In the genomic region with DNA sequence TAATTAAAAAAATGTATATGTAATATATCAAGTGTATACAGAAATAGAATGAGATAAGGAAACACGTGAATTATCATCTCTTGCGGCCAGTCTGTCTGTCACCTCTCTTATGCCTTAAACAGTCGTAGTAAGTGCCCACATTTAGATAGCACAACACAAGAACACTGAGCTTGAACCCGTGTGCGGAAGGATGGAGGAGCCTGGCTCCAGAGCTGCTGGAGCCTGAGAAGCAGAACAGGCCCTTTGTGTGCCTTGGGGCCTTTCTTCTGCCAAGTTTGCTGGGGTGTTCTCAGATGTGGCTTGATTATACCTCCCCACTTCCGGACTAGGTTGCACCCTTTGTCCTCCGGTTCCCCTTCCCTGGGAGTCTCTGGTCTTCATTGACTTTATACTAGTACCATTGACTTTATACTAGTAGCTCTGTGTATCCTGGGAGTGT, we compare ENCODE assay signal across 8 mouse cellular contexts. TPM values are rescaled to one million over a fixed set of nuclear protein-coding genes. Genes with fewer than 3 reads are reported as not detected.
DNase-seq lines count a peak whose midpoint lies in the region; ATAC-seq and TF ChIP-seq lines count a peak whose summit lies in the region.

No protein-coding gene starts in this region.

- peaks cover 6% of the 10 kb centered on the region; the same call in 1 of the 2 replicates for H3K9me3 ChIP-seq in ES-Bruce4 (replicated peaks; ENCODE audit: control insufficient read depth, insufficient read depth, low read length, poor library complexity, severe bottlenecking)
- H3K9me3 ChIP-seq in liver, embryonic 13.5 days (replicated peaks), result no peaks in the 10 kb centered on the region

- no peaks in the 10 kb centered on the region for H3K27me3 ChIP-seq in ES-Bruce4 (ENCODE audit: control insufficient read depth, insufficient read depth, low read length, poor library complexity, severe bottlenecking)
- H3K27me3 ChIP-seq in liver, embryonic 13.5 days, result no peaks in the 10 kb centered on the region

- peak; percentile 83 for DNase-seq in CD4-positive helper T cell, adult 2 months (ENCODE audit: low read depth, low spot score)
- no peak for DNase-seq in liver, embryonic 13.5 days
- DNase-seq in natural killer cell, adult 2 months (ENCODE audit: low spot score in 2 of 2), result peak; percentile 61 to 64
- DNase-seq in left cerebral cortex, postnatal 25 days (ENCODE audit: low spot score in 2 of 2), result no peak
- no peak for DNase-seq in adrenal gland, adult 18-20 months (ENCODE audit: low spot score in 2 of 2)

- H3K4me3 ChIP-seq in ES-Bruce4 (ENCODE audit: low read depth, low read length), result peak overlapping the region; percentile 48
- peak overlapping the region; percentile 47 for H3K4me3 ChIP-seq in liver, embryonic 13.5 days (replicated peaks)

- no peak for TF ChIP-seq CTCF in ES-Bruce4 (IDR thresholded peaks at IDR 0.05; ENCODE audit: low read depth, low read length)

- H3K4me1 ChIP-seq in ES-Bruce4 (ENCODE audit: control insufficient read depth, insufficient read depth, low read length), result peaks cover 2% of the 10 kb centered on the region
- peaks cover 65% of the 10 kb centered on the region for H3K4me1 ChIP-seq in liver, embryonic 13.5 days (replicated peaks)

- ATAC-seq in erythroblast, adult 5-6 weeks (replicated peaks; ENCODE audit: low FRiP score, poor library complexity, severe bottlenecking), result peak; percentile 33; the same call in 1 of the 2 replicates
- peak; percentile 71 to 80 for ATAC-seq in hematopoietic stem cell, adult 5-6 weeks (replicated peaks in 1 of 2; ENCODE audit: insufficient read depth in 1 of 2, low FRiP score in 2 of 2, low TSS enrichment in 1 of 2, low read depth in 1 of 2, poor library complexity in 2 of 2, severe bottlenecking in 2 of 2)
- ATAC-seq in liver, embryonic 13.5 days (ENCODE audit: low read depth), result peak; percentile 49

- H3K27ac ChIP-seq in ES-Bruce4 (ENCODE audit: insufficient read depth, low read length), result peak overlapping the region; percentile 96
- peak overlapping the region; percentile 81 for H3K27ac ChIP-seq in liver, embryonic 13.5 days

- intact Hi-C loops in left cerebral cortex, postnatal 25 days (cut with DNase I), result loop anchor here (5.0 to 10.0 kb wide), 2 partner anchors 65 to 273 kb away; partner anchors contain the start of genes H2afj and Hist4h4

- H3K4me2 ChIP-seq in liver, embryonic 13.5 days, result peak overlapping the region; percentile 69

- peak overlapping the region; percentile 60 for H3K9ac ChIP-seq in ES-Bruce4 (ENCODE audit: low read depth, poor library complexity, severe bottlenecking)
- peak overlapping the region; percentile 66 for H3K9ac ChIP-seq in liver, embryonic 13.5 days

- TF ChIP-seq EP300 in ES-Bruce4 (IDR thresholded peaks at IDR 0.05; ENCODE audit: insufficient read depth, low read depth, low read length), result no peak

- no peak for TF ChIP-seq POLR2A in ES-Bruce4 (IDR thresholded peaks at IDR 0.05; ENCODE audit: insufficient read depth, low read length)

- whole genome bisulfite sequencing in liver, embryonic 13.5 days (ENCODE audit: insufficient replicate concordance), result 7% methylated on average over 7 of the region's 7 CpGs

- H3K36me3 ChIP-seq in ES-Bruce4 (ENCODE audit: control insufficient read depth, insufficient read depth, low read length, poor library complexity, severe bottlenecking), result peaks cover 5% of the 10 kb centered on the region; the same call in 1 of the 2 replicates
- H3K36me3 ChIP-seq in liver, embryonic 13.5 days, result peaks cover 5% of the 10 kb centered on the region; the same call in 1 of the 2 replicates

RNA-seq across cellular contexts. Expression of gene Atf7ip, which starts 25.8 kb away (rescaled TPM):
- 110 and 114 TPM in 2 replicates for polyA plus RNA-seq in ES-Bruce4 (2011; ENCODE audit: insufficient read depth, insufficient read length, low read depth, missing spikeins)
- total RNA-seq in erythroblast, adult 5-6 weeks (2015; ENCODE audit: low replicate concordance), result 153 and 185 TPM in 2 replicates
- 205 and 233 TPM in 2 replicates for total RNA-seq in erythroblast, adult 5-6 weeks (2017; ENCODE audit: low replicate concordance)
- 59.3 and 112 TPM in 2 replicates for total RNA-seq in hematopoietic stem cell, adult 5-6 weeks (2017)
- 12.5 and 16.6 TPM in 2 replicates for polyA plus RNA-seq in liver, embryonic 13.5 days (2015; fragmentation: Nextera tagmentation; extraction: Ambion mirVana)
- total RNA-seq in left cerebral cortex, postnatal 25 days (2021), result 100 to 1,000 TPM; 108 to 125 TPM
- total RNA-seq in adrenal gland, adult 18-20 months (2021), result 10 to 100 TPM; 34.9 to 50.4 TPM

Comparison
In these comparisons a context has a peak if more than half of its experiments do, and no peak if none do; other contexts are left out.
1. DNase-seq: peak in CD4-positive helper T cell, adult 2 months (single experiment) and natural killer cell, adult 2 months (2 of 2); none in liver, embryonic 13.5 days (single experiment), left cerebral cortex, postnatal 25 days (0 of 2) and adrenal gland, adult 18-20 months (0 of 2).
2. Peak in every context shown above with its lines, with median percentiles within 50 percentile points of each other: ATAC-seq.